Mouse (Mus musculus): Measurements from ENCODE around the gene Ubash3b. TPM values are rescaled to one million over a fixed set of nuclear protein-coding genes. Genes with fewer than 3 reads are reported as not detected.

Gene Ubash3b
- polyA plus RNA-seq, 1 experiment = 39.3 TPM

DNA sequence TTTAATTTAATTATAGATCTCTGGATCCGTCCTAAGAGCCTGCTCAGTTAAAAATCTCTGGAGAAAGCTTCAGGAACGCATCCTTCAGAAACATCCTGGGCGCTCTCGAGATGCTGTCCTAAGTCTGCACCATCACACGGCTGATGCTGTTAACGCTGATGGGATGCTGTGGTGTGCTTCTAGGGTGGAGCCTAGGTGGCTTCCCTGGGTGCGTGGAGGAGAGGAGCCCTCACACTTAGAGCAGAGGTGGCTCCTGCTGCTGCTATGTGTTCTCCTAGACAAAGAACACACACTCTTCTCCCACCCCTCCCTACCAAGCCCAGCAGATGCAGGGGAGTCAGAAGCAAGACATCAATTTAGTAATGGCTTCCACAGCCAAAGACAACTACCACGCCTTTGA, 61.6 kb downstream of the Ubash3b start:
- 77% methylated on average over 8 of the region's 8 CpGs for WGBS
- H3K4me3 ChIP-seq (replicated peaks; ENCODE audit: insufficient read depth, low read depth, low read length) = no peak overlapping the region
- H3K27ac ChIP-seq (ENCODE audit: insufficient read depth, low read length) = no peak overlapping the region
- peaks cover 12% of the 10 kb centered on the region for H3K4me1 ChIP-seq (ENCODE audit: control insufficient read depth, insufficient read depth, low read length)
- no peaks in the 10 kb centered on the region for H3K27me3 ChIP-seq (ENCODE audit: control insufficient read depth, insufficient read depth, low read length)
- no peak for TF ChIP-seq POLR2A (IDR thresholded peaks at IDR 0.05; ENCODE audit: borderline replicate concordance, insufficient read depth, low read length)
- no peak for TF ChIP-seq CTCF (IDR thresholded peaks at IDR 0.05; ENCODE audit: borderline replicate concordance, insufficient read depth, low read depth, low read length)
- no peak for DNase-seq

DNA sequence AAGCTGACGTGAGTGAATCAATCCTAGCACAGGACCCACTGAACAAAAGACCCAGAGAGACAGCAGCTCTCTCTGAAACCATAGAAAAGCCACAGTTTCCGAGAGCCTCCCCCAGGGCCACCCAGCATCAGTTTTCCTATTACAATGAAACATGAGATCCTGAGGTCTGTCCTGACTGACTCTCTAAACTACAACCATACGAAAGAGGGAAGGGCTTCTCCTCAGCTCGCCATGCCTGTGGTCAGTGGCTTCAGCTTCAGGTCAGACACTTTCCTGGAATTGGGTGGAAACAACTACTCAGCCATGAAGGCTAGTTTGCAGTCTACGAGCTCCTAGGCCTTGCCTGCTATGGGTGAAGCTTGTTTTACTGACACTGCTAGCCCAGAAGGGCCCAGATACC, 62.4 kb downstream of the Ubash3b start:
- no peaks in the 10 kb centered on the region for H3K27me3 ChIP-seq (ENCODE audit: control insufficient read depth, insufficient read depth, low read length)
- peaks cover 11% of the 10 kb centered on the region for H3K4me1 ChIP-seq (ENCODE audit: control insufficient read depth, insufficient read depth, low read length)
- H3K27ac ChIP-seq (ENCODE audit: insufficient read depth, low read length) = no peak overlapping the region
- no peak overlapping the region for H3K4me3 ChIP-seq (replicated peaks; ENCODE audit: insufficient read depth, low read depth, low read length)
- TF ChIP-seq POLR2A (IDR thresholded peaks at IDR 0.05; ENCODE audit: borderline replicate concordance, insufficient read depth, low read length) (no peak), CTCF (IDR thresholded peaks at IDR 0.05; ENCODE audit: borderline replicate concordance, insufficient read depth, low read depth, low read length) (no peak)
- 77% methylated on average over 5 of the region's 5 CpGs for WGBS
- no peak for DNase-seq

DNA sequence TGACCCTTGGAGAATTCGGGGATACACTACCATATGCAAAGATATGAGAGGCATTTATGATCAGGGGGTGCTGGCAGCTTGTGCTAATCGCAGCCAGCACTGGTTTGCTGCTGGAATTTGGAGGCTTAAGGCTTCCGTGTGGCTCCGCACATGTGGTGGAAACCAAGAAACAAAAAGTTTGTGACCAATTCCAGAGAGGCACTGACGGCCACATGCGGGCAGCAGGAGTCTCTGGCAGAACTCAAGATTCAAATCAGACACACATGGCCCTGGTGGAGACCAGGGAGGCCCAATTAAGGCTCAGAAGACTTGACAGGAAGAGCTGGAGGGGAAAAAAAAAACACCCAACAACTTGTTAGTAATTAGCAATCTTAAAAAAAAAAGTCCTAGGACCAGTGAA, 63.4 kb downstream of the Ubash3b start:
- DNase-seq = no peak
- no peak overlapping the region for H3K4me3 ChIP-seq (replicated peaks; ENCODE audit: insufficient read depth, low read depth, low read length)
- peaks cover 11% of the 10 kb centered on the region for H3K4me1 ChIP-seq (ENCODE audit: control insufficient read depth, insufficient read depth, low read length)
- no peaks in the 10 kb centered on the region for H3K27me3 ChIP-seq (ENCODE audit: control insufficient read depth, insufficient read depth, low read length)
- WGBS = 85% methylated on average over 6 of the region's 6 CpGs
- H3K27ac ChIP-seq (ENCODE audit: insufficient read depth, low read length) = no peak overlapping the region
- TF ChIP-seq POLR2A (IDR thresholded peaks at IDR 0.05; ENCODE audit: borderline replicate concordance, insufficient read depth, low read length) (no peak), CTCF (IDR thresholded peaks at IDR 0.05; ENCODE audit: borderline replicate concordance, insufficient read depth, low read depth, low read length) (no peak)

DNA sequence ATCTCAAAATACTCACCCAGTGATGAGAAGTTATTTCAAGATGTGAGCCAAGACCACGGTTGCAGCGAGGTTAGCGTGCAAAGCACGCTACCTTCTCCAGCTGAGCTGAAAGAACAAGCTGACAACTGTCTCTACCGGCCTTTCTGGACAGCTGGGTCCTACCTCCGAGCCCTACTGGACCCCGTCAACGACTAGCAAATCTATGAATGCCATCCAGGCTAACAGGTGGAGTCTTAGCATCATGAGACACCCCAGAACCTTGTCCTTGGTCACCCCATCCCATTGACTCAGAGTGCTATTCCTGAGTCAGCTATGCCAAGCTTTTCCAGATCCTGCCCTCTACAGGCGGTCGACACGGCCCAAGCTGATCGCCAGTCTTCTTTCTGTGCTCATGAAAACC, 69.5 kb downstream of the Ubash3b start:
- H3K27me3 ChIP-seq (ENCODE audit: control insufficient read depth, insufficient read depth, low read length) = no peaks in the 10 kb centered on the region
- no peak for DNase-seq
- TF ChIP-seq CTCF (IDR thresholded peaks at IDR 0.05; ENCODE audit: borderline replicate concordance, insufficient read depth, low read depth, low read length) (no peak), POLR2A (IDR thresholded peaks at IDR 0.05; ENCODE audit: borderline replicate concordance, insufficient read depth, low read length) (no peak)
- no peaks in the 10 kb centered on the region; the same call in 1 of the 2 replicates for H3K4me1 ChIP-seq (ENCODE audit: control insufficient read depth, insufficient read depth, low read length)
- H3K4me3 ChIP-seq (replicated peaks; ENCODE audit: insufficient read depth, low read depth, low read length) = no peak overlapping the region
- H3K27ac ChIP-seq (ENCODE audit: insufficient read depth, low read length) = no peak overlapping the region
- 88% methylated on average over 12 of the region's 12 CpGs for WGBS

DNA sequence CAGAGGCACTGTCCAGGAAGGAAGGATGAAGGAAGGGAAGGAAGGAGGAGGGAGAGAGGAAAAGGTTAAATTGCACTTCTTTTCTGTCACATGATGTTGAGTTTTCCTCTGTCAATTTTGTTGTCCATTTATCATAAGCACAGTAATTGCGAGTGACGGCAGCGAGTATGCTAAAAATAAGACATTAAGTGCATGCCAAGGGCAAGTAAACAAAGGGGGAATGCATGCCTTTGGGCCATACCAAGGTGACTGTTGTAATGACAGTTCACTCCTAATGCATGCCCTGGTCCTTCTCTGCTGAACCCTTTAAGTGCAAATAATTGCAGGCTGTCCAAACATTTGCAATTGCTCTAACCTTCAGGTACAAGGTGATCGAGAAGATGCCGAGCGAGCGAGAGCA, 70.3 kb downstream of the Ubash3b start:
- H3K27ac ChIP-seq (ENCODE audit: insufficient read depth, low read length) = no peak overlapping the region
- 61% methylated on average over 7 of the region's 7 CpGs for WGBS
- H3K4me1 ChIP-seq (ENCODE audit: control insufficient read depth, insufficient read depth, low read length) = no peaks in the 10 kb centered on the region; the same call in 1 of the 2 replicates
- TF ChIP-seq CTCF (IDR thresholded peaks at IDR 0.05; ENCODE audit: borderline replicate concordance, insufficient read depth, low read depth, low read length) (no peak), POLR2A (IDR thresholded peaks at IDR 0.05; ENCODE audit: borderline replicate concordance, insufficient read depth, low read length) (no peak)
- H3K4me3 ChIP-seq (replicated peaks; ENCODE audit: insufficient read depth, low read depth, low read length) = no peak overlapping the region
- no peak for DNase-seq
- H3K27me3 ChIP-seq (ENCODE audit: control insufficient read depth, insufficient read depth, low read length) = no peaks in the 10 kb centered on the region

DNA sequence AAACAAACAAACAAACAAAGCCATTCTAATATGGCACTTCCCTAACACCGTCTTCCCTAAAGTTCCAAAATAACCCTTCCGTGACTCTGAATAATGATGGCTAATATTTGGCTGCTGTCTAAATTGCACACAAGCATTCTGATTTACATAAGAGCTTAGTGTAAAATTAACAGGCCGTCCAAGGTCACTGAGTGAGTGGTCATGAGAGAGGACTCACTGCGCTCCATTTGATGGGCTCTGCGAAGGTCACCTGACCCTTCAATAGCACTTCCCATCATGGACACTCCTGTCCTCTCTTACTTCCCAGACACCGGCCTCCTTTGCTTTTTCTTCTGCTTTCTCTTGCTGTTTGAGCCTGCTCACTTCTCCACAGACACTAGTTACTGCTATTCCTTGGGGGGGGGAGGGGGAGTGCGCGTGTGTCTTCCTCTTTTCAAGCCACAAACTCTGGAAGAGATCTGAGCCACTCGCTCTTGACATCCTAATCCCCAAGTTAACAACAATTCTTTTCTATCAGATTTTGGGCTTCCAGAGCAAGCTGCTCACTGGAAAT, 73.6 kb downstream of the Ubash3b start:
- no peak overlapping the region for H3K4me3 ChIP-seq (replicated peaks; ENCODE audit: insufficient read depth, low read depth, low read length)
- 91% methylated on average over 9 of the region's 9 CpGs for WGBS

DNA sequence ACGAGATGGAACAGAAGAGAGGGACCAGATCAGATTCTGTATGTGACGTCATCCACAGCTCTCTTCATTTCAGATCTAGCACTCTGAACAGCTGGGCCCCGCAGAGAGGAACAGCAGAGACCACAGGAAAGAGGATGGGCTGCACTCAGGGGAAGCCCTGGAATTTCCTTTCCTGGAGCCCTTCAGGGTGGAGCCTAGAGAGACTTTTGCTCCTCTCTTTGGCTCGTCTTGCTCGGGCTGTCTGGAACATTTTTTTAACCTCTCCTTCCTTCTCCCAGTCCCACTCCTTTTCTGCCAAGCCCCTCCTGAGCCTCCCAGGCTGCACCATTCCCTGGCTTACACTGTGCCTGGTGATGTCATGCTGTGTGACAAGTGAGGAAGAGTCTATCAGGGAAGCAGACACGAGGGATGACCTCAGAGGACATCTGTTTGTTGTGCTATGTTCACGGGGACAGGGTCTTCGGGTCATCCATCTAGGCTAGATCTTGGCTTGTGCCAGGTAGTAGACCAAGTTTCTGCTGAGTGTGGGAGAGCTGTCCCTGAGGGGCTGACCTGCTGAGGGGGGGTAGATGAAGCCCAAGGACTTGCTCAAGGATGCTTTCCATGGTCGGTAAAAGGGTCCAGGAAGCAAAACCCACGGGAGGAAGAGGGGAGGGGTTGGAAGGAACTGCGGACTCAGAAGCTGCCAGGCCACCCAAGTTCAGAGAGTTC, 77.2 kb downstream of the Ubash3b start:
- TF ChIP-seq POLR2A (IDR thresholded peaks at IDR 0.05; ENCODE audit: borderline replicate concordance, insufficient read depth, low read length) (no peak), CTCF (IDR thresholded peaks at IDR 0.05; ENCODE audit: borderline replicate concordance, insufficient read depth, low read depth, low read length) (no peak)
- Histone ChIP-seq H3K4me1 (ENCODE audit: control insufficient read depth, insufficient read depth, low read length) (peaks cover 39% of the 10 kb centered on the region), H3K27me3 (ENCODE audit: control insufficient read depth, insufficient read depth, low read length) (no peaks in the 10 kb centered on the region), H3K4me3 (replicated peaks; ENCODE audit: insufficient read depth, low read depth, low read length) (no peak overlapping the region), H3K27ac (ENCODE audit: insufficient read depth, low read length) (peak overlapping the region; percentile 32; the same call in 1 of the 2 replicates)
- WGBS = 20% methylated on average over 11 of the region's 11 CpGs
- no peak for DNase-seq

More for the DNA sequence above, 73.6 kb downstream of the Ubash3b start:
- DNase-seq = no peak
- TF ChIP-seq POLR2A (IDR thresholded peaks at IDR 0.05; ENCODE audit: borderline replicate concordance, insufficient read depth, low read length) (no peak), CTCF (IDR thresholded peaks at IDR 0.05; ENCODE audit: borderline replicate concordance, insufficient read depth, low read depth, low read length) (no peak)
- Histone ChIP-seq H3K4me1 (ENCODE audit: control insufficient read depth, insufficient read depth, low read length) (peaks cover 13% of the 10 kb centered on the region), H3K27ac (ENCODE audit: insufficient read depth, low read length) (no peak overlapping the region), H3K27me3 (ENCODE audit: control insufficient read depth, insufficient read depth, low read length) (no peaks in the 10 kb centered on the region)
